Mouse (Mus musculus) monocyte, adult 5-6 weeks (primary cell): ENCODE data around the gene Hspd1. TPM values are rescaled to one million over a fixed set of nuclear protein-coding genes. Genes with fewer than 3 reads are reported as not detected.

Experiments used
- ATAC-seq: fragments of 153-309, 156-312 bp; replicated peaks from 2 replicates; pipeline ENCODE4 v1.8.0; 2017; ENCODE audit warnings: mild to moderate bottlenecking; ENCODE audit not compliant: low TSS enrichment, insufficient number of reproducible peaks, severe bottlenecking, poor library complexity, low FRiP score
- total RNA-seq: library from RNA; stranded (forward); fragments of 200-1000, 200-491, 200-594 nt; gene quantifications from 3 replicates; pipeline ENCODE4 v1.2.3, GENCODE M21; 2017

Gene Hspd1
- total RNA-seq, 1 experiment from 2014 or later = 128 TPM

GRCm38 (mm10) chr1:55053005-55053404 is 35.0 kb downstream of the Hspd1 start:
- ATAC-seq = no peak; the same call in 1 of the 2 replicates

- ATAC-seq = peak; percentile 99
Observed at GRCm38 (mm10) chr1:55052355-55052953, 35.6 kb downstream of the Hspd1 start, which contains the start of gene Coq10b. Gene Coq10b, plus strand, starts transcription at chr1:55052770.

- ATAC-seq = no peak
Observed at GRCm38 (mm10) chr1:55051671-55052070, 36.4 kb downstream of the Hspd1 start.

DNA sequence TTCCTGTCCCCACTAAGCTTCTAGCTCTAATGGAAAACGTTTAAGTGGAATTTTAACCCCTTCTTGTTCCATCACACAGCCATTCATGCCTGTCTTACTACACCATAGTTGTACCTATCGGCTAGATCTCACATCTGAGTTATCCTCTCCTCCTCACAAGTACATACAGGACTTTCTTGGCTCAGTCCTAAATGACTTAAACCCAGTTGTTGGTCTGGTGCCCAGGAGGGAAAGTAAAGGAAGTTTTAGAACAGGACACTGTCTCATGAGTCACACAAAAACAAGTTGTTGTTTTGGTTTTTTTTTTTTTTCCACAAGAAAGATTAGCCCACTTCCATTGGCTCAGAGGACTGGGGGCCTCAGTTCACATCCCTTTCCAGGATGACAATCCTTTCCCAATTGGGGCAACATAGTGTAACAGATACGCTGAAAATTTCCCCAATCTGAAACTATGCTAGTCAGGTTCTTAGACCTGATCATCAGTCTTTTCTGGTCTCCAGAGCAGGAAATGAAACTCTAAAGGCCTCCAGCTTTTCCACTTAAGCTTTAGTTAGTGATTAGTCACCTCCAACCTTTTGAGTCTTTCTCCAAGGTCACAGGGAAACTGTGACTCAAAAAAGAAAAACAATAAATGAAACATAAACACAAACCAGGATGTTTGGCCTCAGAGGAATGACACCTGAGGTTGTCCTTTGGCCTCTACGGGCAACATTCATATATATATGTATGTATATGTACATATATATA is 39.0 kb downstream of the Hspd1 start:
- no peak for ATAC-seq

DNA sequence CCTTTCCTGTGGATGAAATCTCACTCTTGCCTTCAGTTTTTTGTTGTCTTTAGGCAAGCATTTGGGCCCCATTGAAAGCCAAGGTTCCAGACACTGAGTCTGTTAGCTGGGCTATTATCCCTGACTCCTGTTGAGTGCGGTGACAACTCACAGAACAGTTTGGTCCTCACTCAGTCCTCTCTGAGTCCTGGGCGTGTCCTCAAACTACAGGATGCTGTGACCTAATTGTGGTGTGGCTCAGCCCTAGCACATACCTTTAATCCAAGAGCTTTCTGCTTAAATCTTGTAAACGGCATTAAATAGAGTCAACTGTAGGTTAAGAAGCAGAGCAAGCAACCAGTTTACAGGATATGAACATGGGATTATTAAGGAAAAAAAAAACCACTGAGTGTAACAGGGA is 44.9 kb downstream of the Hspd1 start:
- ATAC-seq = no peak

GRCm38 (mm10) chr1:55042246-55042645 is 45.8 kb downstream of the Hspd1 start:
- no peak for ATAC-seq

- ATAC-seq = no peak
Observed at GRCm38 (mm10) chr1:55041691-55042090, 46.4 kb downstream of the Hspd1 start.

GRCm38 (mm10) chr1:55039944-55040343 is 48.1 kb downstream of the Hspd1 start:
- ATAC-seq = no peak

DNA sequence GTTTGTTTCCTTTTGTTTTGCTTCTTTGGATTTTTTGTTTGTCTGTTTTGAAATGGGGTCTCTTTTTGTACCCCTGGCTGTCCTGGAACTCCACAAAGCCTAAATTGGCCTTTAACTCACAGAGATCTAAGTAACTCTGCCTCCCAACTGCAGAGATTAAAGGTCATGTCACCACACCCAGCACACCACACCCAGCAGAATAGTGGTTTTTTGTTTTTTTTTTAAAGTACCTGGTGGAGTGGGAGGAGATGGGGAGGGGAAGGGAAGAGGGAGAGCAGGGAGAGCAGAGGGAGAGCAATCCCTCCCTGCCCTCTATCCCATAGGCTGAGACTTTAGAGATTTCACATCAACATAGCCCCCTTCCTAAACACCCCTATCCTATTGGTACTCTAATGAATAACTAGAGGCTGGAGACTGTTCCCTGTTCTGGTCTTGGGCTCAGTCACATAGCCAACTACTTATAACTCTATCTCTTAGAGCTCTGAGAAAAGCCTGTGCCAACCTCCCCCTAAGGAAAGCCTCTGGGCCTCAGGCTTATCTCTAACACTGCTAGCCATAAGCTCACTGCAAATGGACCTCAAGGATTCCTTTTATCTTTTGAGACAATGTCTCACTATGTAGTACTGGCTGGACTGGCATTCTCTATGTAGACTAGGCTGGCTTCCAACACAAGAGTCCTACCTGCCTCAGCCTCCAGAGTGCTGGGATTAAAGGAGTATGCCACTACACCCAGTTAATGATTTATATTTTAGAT is 56.8 kb downstream of the Hspd1 start:
- peak; percentile 25; the same call in 1 of the 2 replicates for ATAC-seq

DNA sequence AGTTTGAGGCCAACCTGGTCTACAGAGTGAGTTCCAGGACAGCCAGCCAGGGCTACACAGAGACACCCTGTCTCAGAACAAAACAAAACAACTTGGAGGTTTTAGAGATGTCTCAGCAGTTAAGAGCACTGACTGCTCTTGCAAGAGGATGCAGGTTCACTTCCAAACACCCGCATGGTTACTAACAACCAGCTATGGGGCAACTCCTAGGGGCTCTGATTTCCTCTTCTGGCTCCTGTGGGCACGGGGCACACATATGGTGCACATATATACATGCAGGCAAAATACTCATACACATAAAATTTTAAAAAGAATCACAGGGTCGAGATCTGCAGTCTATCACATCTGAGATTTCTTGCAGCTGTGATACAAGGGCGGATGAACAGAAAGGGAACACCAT is 58.6 kb downstream of the Hspd1 start:
- ATAC-seq = no peak

- peak; percentile 77 for ATAC-seq
Observed at GRCm38 (mm10) chr1:55028512-55029249, 59.4 kb downstream of the Hspd1 start.

DNA sequence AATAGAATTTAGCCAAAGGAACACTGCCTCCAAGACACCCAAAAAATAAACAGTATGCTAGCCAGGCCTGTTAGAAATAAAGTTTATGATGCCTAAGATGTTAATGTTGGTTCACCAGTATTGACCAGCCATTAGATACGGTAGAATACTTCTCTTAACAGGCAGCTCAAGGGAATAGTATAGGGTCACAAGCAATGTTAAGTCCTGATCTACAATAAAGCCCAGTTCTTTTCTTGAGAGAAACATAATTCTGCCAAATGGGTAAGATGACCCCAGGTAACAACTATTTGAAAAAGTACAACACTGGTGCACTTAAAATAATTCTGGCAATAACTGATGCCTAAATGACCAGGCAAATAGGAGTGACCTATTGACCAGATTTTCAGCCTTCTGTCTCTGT is 60.1 kb downstream of the Hspd1 start:
- ATAC-seq = no peak

Other genes with a start within 250 kb of the Hspd1 start
- gene Ankrd44, start 161.9 kb downstream of the Hspd1 start, total RNA-seq = 321 to 541 TPM (median 341 TPM) in 3 replicates
- gene Sf3b1, start 60.8 kb downstream of the Hspd1 start, total RNA-seq = 708 to 966 TPM (median 956 TPM) in 3 replicates
- gene Coq10b, start 35.5 kb downstream of the Hspd1 start, total RNA-seq = 71.7 to 116 TPM (median 73.4 TPM) in 3 replicates
- gene Hspe1, start 111 bp downstream of the Hspd1 start, total RNA-seq = 100 to 218 TPM (median 129 TPM) in 3 replicates
- 68.1 to 119 TPM (median 87.3 TPM) in 3 replicates for gene Mob4, start 43.0 kb upstream of the Hspd1 start, total RNA-seq
- 1.4 to 3.1 TPM (median 2.7 TPM) in 3 replicates for gene Rftn2, start 138.5 kb upstream of the Hspd1 start, total RNA-seq
- 3.7 to 7.5 TPM (median 5.2 TPM) in 3 replicates for gene Mars2, start 148.9 kb upstream of the Hspd1 start, total RNA-seq